Mouse (Mus musculus): ENCODE results near the gene Trak1.

DNA sequence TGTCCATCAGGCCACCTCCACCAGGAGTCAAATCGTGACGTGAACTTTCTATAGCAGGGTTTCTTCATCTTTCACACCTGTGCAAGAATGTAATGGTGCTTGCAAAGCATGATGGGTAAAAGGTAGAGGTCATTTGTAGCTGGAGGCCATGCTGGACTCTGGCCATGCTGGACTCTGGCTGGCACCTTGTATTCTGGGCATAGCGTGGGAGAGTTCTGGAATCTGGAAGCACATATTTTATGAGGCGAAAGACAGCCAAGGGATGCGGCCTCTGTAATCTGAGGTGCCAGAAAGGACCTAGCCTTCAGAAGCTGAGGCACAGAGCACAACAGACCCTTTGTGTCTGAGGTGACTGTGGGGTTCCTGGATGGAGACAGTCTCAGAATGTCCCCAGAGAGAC is 78.8 kb downstream of the Trak1 start:
- TF ChIP-seq POLR2A (IDR thresholded peaks at IDR 0.05; ENCODE audit: borderline replicate concordance, low read depth, low read length) (no peak), CTCF (IDR thresholded peaks at IDR 0.05; ENCODE audit: low read depth, low read length) (no peak)
